Mouse (Mus musculus) liver, adult 2 months (tissue): ENCODE results near the gene Hapln1. TPM values are rescaled to one million over a fixed set of nuclear protein-coding genes. Genes with fewer than 3 reads are reported as not detected.

Experiments used
- DNase-seq: peaks from one replicate; pipeline ENCODE4 v3.0.0-alpha.2; 2011; ENCODE audit warnings: low read depth, low spot score; ENCODE audit errors: extremely low read depth
- H3K27ac ChIP-seq: fragments of 200-500 bp; replicated peaks from 2 replicates; pipeline ENCODE4 v1.5.1; 2012; ENCODE audit warnings: low read depth, mild to moderate bottlenecking, control low read depth, inconsistent platforms, low read length; ENCODE audit not compliant: insufficient read depth
- H3K27me3 ChIP-seq: fragments of 200-500 bp; 2 replicates; pipeline ENCODE4 v1.6.1; 2012; ENCODE audit warnings: mild to moderate bottlenecking, moderate library complexity, low read length, inconsistent platforms; ENCODE audit not compliant: control insufficient read depth, insufficient read depth
- H3K36me3 ChIP-seq: fragments of 200-500 bp; 2 replicates; pipeline ENCODE4 v1.6.1; 2012; ENCODE audit warnings: low read length, inconsistent platforms; ENCODE audit not compliant: control insufficient read depth, insufficient read depth
- H3K4me1 ChIP-seq: fragments of 200-500 bp; 2 replicates; pipeline ENCODE4 v1.6.1; 2011; ENCODE audit warnings: low read length; ENCODE audit not compliant: control insufficient read depth, insufficient read depth
- H3K4me3 ChIP-seq: fragments of 200-500 bp; 2 replicates; pipeline ENCODE4 v1.5.1; 2011; ENCODE audit warnings: low read depth, mild to moderate bottlenecking, control low read depth, low read length, moderate library complexity; ENCODE audit not compliant: insufficient read depth
- H3K79me2 ChIP-seq: fragments of 200-500 bp; 2 replicates; pipeline ENCODE4 v1.6.1; 2012; ENCODE audit warnings: inconsistent platforms, mild to moderate bottlenecking, low read length, moderate library complexity; ENCODE audit not compliant: control insufficient read depth, insufficient read depth
- H3K9ac ChIP-seq: fragments of 200-500 bp; 2 replicates; pipeline ENCODE4 v1.6.1; 2012; ENCODE audit warnings: low read depth, mild to moderate bottlenecking, control low read depth, inconsistent platforms, low read length
- CTCF ChIP-seq: fragments of 200-500 bp; IDR thresholded peaks from 2 replicates; pipeline ENCODE4 v1.5.1; 2011; ENCODE audit warnings: low read depth, low read length, control low read depth
- POLR2A ChIP-seq: fragments of 200-500 bp; IDR thresholded peaks from 2 replicates; pipeline ENCODE4 v1.6.1; 2011; ENCODE audit warnings: low read length, control low read depth; ENCODE audit not compliant: insufficient read depth; ENCODE audit errors: extremely low read depth
- WGBS: fragments of 180-500 bp; shearing (Covaris S2); methylation state at CpG from one replicate; pipeline ENCODE4 v1.1.7; 2018; 5-methylcytosine and 5-hydroxymethylcytosine counted together
- polyA plus RNA-seq: library from polyadenylated mRNA; depleted of rRNA; stranded (reverse); fragments of >200 nt; gene quantifications from 2 replicates; pipeline ENCODE4 v1.2.3, GENCODE M21; 2012; rRNA removed
- total RNA-seq: library from RNA; depleted of rRNA; stranded (reverse); fragments of >200 nt; gene quantifications from 2 replicates; pipeline ENCODE4 v1.2.3, GENCODE M21; 2014; rRNA removed

The Hapln1 gene
- total RNA-seq (0.20 and 0.92 TPM in 2 replicates), polyA plus RNA-seq (0.02 and 0.50 TPM in 2 replicates)

GRCm38 (mm10) chr13:89539205-89539886 lies at the start of gene Hapln1:
Hapln1 (plus strand) TSS chr13:89539796.
- Histone ChIP-seq H3K36me3 (no peaks in the 10 kb centered on the region), H3K79me2 (no peaks in the 10 kb centered on the region), H3K9ac (no peak within 1 kb of the TSS), H3K4me3 (peak within 1 kb of the TSS; percentile 28; the same call in 1 of the 2 replicates), H3K27ac (no peak within 1 kb of the TSS), H3K27me3 (peaks cover 3% of the 10 kb centered on the region; the same call in 1 of the 2 replicates), H3K4me1 (no peaks in the 10 kb centered on the region)
- TF ChIP-seq POLR2A = no peak
- peak; percentile 28; the same call in 1 of the 2 replicates for TF ChIP-seq CTCF
- 2% methylated on average over 29 of the region's 29 CpGs for WGBS
- no peak for DNase-seq

DNA sequence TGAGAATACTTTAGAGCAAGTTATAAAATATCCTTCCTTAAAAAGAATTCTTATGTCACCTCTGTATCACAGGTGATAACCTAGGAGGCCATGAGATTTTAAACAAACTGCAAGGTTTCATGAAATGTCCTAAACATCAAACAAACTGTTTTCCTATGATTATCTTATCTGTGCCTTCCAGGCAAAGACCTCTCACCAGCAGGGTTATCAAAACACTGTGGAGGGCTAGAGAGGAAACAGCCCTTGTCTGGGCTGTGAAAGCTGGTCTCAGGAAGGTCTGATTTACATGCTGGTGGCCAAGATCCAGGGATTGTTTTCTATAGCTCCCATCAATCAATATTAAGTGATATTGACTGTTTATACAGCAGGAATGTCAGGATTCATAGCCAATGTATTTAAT lies 46.4 kb upstream of the Hapln1 start:
- DNase-seq = no peak

GRCm38 (mm10) chr13:89493678-89494077 lies 45.9 kb upstream of the Hapln1 start:
- TF ChIP-seq CTCF (no peak), POLR2A (no peak)
- Histone ChIP-seq H3K4me1 (no peaks in the 10 kb centered on the region; the same call in 1 of the 2 replicates), H3K9ac (no peak overlapping the region), H3K36me3 (no peaks in the 10 kb centered on the region), H3K4me3 (no peak overlapping the region), H3K79me2 (no peaks in the 10 kb centered on the region), H3K27ac (no peak overlapping the region), H3K27me3 (no peaks in the 10 kb centered on the region)
- WGBS = 68% methylated on average over 6 of the region's 6 CpGs
- DNase-seq = no peak

More for the DNA sequence above, 46.4 kb upstream of the Hapln1 start:
- no peaks in the 10 kb centered on the region for H3K27me3 ChIP-seq
- no peaks in the 10 kb centered on the region for H3K79me2 ChIP-seq
- H3K4me3 ChIP-seq = no peak overlapping the region
- TF ChIP-seq CTCF (no peak), POLR2A (no peak)
- no peak overlapping the region for H3K27ac ChIP-seq
- H3K9ac ChIP-seq = no peak overlapping the region
- no peaks in the 10 kb centered on the region for H3K36me3 ChIP-seq
- H3K4me1 ChIP-seq = no peaks in the 10 kb centered on the region; the same call in 1 of the 2 replicates

- WGBS = 70% methylated on average over 2 of the region's 2 CpGs
Observed at GRCm38 (mm10) chr13:89496569-89496968, 43.0 kb upstream of the Hapln1 start.

DNA sequence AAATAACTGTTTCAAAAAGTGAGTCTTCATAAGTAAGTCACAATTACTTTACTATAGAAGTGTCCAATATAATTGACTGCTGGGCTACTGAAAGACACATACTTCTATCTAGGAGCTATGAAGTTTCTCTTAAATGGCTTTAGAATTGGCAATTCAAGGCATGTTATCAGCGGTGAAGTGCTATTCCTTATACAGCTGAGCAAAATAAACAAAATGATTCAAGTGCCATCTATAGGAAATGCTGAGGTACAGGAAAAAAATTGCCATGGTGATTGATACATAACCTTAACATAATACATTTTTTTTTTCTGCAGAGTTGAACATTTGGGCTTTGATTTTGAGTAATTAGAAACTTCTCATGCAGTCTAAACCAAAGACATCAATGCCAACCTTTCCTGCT lies 40.2 kb upstream of the Hapln1 start:
- H3K27me3 ChIP-seq = no peaks in the 10 kb centered on the region
- TF ChIP-seq CTCF = no peak
- no peak for TF ChIP-seq POLR2A
- no peak for DNase-seq
- no peaks in the 10 kb centered on the region for H3K4me1 ChIP-seq
- H3K4me3 ChIP-seq = no peak overlapping the region
- no peak overlapping the region for H3K27ac ChIP-seq
- H3K9ac ChIP-seq = no peak overlapping the region
- WGBS = 63% methylated on average over 1 of the region's 1 CpGs
- no peaks in the 10 kb centered on the region for H3K79me2 ChIP-seq
- no peaks in the 10 kb centered on the region for H3K36me3 ChIP-seq

More at GRCm38 (mm10) chr13:89496569-89496968, 43.0 kb upstream of the Hapln1 start:
- DNase-seq = no peak
- no peak overlapping the region for H3K27ac ChIP-seq
- no peaks in the 10 kb centered on the region for H3K27me3 ChIP-seq
- no peak overlapping the region for H3K4me3 ChIP-seq
- no peaks in the 10 kb centered on the region for H3K79me2 ChIP-seq
- H3K9ac ChIP-seq = no peak overlapping the region
- H3K36me3 ChIP-seq = no peaks in the 10 kb centered on the region
- no peaks in the 10 kb centered on the region; the same call in 1 of the 2 replicates for H3K4me1 ChIP-seq
- TF ChIP-seq CTCF (no peak), POLR2A (no peak)

GRCm38 (mm10) chr13:89521507-89521908 lies 18.1 kb upstream of the Hapln1 start:
- Histone ChIP-seq H3K79me2 (no peaks in the 10 kb centered on the region), H3K36me3 (no peaks in the 10 kb centered on the region), H3K27me3 (no peaks in the 10 kb centered on the region), H3K9ac (no peak overlapping the region), H3K4me1 (no peaks in the 10 kb centered on the region), H3K4me3 (no peak overlapping the region), H3K27ac (no peak overlapping the region)
- TF ChIP-seq POLR2A = no peak
- TF ChIP-seq CTCF = no peak
- DNase-seq = no peak
